Mouse (Mus musculus) B cell, adult 62 days (primary cell): Measurements from ENCODE around the gene Gm43951. TPM values are rescaled to one million over a fixed set of nuclear protein-coding genes. Genes with fewer than 3 reads are reported as not detected.

ENCODE experiments used
- total RNA-seq: library from RNA; stranded (reverse); gene quantifications from 4 replicates; pipeline ENCODE4 v1.2.4, GENCODE M21; 2023

Gm43951 gene
- 0.89 to 1.7 TPM (median 1.3 TPM) in 4 replicates for total RNA-seq

DNA sequence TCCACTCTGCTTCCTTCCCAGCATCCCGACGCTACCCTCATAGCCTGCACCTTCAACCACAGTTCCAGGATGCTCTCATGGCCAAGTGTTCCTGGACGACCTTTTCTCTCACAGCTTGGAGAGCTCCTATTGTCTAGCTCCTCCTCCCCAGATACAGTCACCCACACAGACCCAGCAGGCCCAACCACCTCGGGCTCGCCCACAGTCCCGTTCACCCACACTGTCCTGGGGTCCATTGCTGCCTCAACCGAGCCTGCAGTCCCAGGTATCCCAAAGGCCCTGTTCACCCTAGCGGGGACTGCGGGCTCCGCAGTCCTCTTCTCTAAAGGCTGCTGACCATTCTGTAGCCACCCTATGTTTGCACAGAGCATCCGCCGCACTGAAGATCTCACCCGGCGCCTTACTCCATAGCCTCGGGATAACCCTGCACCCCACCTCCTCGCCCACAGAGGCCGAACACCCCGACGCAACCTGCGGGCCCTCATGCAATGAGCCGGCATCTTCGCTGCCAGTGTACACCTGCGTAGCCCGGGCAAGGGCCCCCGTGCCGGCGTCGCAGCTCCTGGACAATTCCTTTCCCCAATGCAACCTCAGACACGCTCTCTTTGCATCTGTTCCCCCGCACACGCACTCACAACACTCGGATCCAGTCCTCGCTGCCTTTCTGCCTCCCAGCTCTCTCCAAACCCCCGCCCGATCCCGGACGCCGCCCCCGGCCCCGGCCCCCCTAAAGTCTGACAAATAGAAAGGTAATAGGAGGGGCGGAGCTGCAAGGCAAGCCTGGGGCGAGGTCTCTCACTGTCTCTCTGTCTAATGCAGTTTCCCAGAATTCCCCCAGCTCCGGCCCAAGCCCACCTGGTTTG, at the start of gene Gm43951:
TSS of gene Gm43951 (minus strand) at position 500 of the 863 bp plus-strand sequence.

DNA sequence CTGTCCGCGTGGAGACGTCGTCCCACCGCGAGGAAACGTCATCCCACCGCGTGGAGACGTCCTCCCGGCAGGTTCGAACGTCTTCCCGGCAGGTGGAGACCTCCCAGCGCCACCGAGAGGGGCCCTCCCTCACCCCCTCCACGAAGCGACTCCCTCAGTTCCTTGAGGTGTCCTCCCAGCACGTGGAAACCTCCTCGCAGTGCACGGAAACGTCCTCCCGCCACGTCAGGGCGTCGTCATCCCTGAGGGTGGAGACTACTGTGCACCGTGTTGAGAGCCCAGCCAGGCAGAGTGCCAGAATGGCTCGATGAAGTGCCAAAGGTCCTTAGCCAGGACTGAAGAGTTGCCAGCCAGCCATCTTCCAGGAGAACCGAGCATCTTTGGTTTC, 8.8 kb upstream of the Gm43951 start, which contains the start of gene Med31:
TSS of gene Med31 (minus strand) at position 183 of the 388 bp plus-strand sequence.

GRCm38 (mm10) chr11:72207204-72207833, 679 bp upstream of the Gm43951 start, which contains the start of the genes 4933427D14Rik and Txndc17:
Gene 4933427D14Rik, minus strand, starts transcription at chr11:72207459.
Gene Txndc17, plus strand, starts transcription at chr11:72207547.

Other genes starting within 250 kb of the Gm43951 start
- gene Aipl1, start 169.3 kb downstream of the Gm43951 start, total RNA-seq = not detected in 4 replicates
- 0.38 to 2.0 TPM (median 0.39 TPM) in 3 of 4 replicates, not detected in the other for gene Pimreg, start 164.8 kb downstream of the Gm43951 start, total RNA-seq
- gene Pitpnm3, start 71.1 kb downstream of the Gm43951 start, total RNA-seq = not detected in 4 replicates
- gene 4933427D14Rik, start 619 bp upstream of the Gm43951 start, total RNA-seq = 11.5 to 14.2 TPM (median 12.9 TPM) in 4 replicates
- 28.8 to 33.8 TPM (median 31.2 TPM) in 4 replicates for gene Txndc17, start 707 bp upstream of the Gm43951 start, total RNA-seq
- 39.0 to 45.6 TPM (median 41.8 TPM) in 4 replicates for gene Med31, start 8.8 kb upstream of the Gm43951 start, total RNA-seq
- gene Slc13a5, start 60.4 kb upstream of the Gm43951 start, total RNA-seq = not detected in 4 replicates
- 29.6 to 39.2 TPM (median 35.9 TPM) in 4 replicates for gene Xaf1, start 94.8 kb upstream of the Gm43951 start, total RNA-seq
- gene Fbxo39, start 107.6 kb upstream of the Gm43951 start, total RNA-seq = 0.58 TPM in 1 of 4 replicates, not detected in the others
- gene Tekt1, start 155.6 kb upstream of the Gm43951 start, total RNA-seq = not detected in 4 replicates
- gene Smtnl2, start 204.9 kb upstream of the Gm43951 start, total RNA-seq = 0.24 to 1.3 TPM (median 0.66 TPM) in 3 of 4 replicates, not detected in the other
- not detected in 4 replicates for gene Ggt6, start 228.7 kb upstream of the Gm43951 start, total RNA-seq
- gene Mybbp1a, start 234.5 kb upstream of the Gm43951 start, total RNA-seq = 167 to 187 TPM (median 178 TPM) in 4 replicates